Mouse (Mus musculus): ENCODE measurements around the gene Gpr35.

Gpr35 gene

GRCm38 (mm10) chr1:92950607-92951006 is at the start of gene Gpr35:
Gpr35 (plus strand) TSS chr1:92950865.
- in situ Hi-C loops (cut with MboI; ENCODE audit: low pct_unique_long_range_greater_than_20kb in 1 of 2, low sequenced_read_pairs in 2 of 2, unreplicated experiment in 1 of 2), result no loop called here

GRCm38 (mm10) chr1:92902786-92903185 is 47.9 kb upstream of the Gpr35 start, which contains the start of gene Ankmy1:
Ankmy1 (minus strand) TSS chr1:92902906.
- in situ Hi-C loops (cut with MboI; ENCODE audit: low pct_unique_long_range_greater_than_20kb in 1 of 2, low sequenced_read_pairs in 2 of 2, unreplicated experiment in 1 of 2), result no loop called here

- in situ Hi-C loops (cut with MboI; ENCODE audit: low pct_unique_long_range_greater_than_20kb in 1 of 2, low sequenced_read_pairs in 2 of 2, unreplicated experiment in 1 of 2), result no loop called here
These were observed 47.0 kb upstream of the Gpr35 start for GRCm38 (mm10) chr1:92903627-92904026.

GRCm38 (mm10) chr1:92905703-92906310 is 44.9 kb upstream of the Gpr35 start:
- in situ Hi-C loops (cut with MboI; ENCODE audit: low pct_unique_long_range_greater_than_20kb in 1 of 2, low sequenced_read_pairs in 2 of 2, unreplicated experiment in 1 of 2), result no loop called here

DNA sequence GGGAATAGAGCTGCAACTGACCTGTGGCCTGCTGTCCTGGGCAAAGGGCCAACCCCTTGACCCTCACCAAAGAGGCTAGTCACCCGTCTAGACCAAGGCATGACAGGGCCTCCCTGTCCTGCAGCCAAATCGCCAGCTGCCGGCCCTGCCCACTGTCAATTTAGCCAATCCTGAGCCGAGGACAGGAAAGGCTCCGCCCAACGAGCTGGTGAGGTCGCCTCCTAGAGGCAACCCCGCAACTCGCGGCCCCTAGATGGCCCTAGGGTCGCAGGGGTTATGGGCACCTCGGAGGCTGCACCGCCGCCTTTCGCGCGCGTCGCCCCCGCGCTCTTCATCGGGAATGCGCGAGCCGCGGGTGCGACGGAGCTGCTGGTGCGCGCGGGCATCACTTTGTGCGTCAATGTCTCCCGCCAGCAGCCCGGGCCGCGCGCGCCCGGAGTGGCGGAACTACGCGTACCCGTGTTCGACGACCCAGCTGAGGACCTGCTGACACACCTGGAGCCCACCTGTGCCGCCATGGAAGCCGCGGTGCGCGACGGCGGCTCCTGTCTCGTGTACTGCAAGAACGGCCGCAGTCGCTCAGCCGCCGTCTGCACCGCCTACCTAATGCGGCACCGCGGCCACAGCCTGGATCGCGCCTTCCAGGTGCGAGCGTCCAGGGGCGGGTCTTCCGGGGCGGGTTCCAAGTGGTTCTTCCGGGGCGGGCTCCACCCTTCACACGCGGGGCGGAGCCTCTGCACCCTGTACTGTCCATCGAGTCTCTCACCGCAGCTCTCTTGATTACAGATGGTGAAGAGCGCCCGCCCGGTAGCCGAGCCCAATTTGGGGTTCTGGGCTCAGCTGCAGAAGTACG is 43.7 kb upstream of the Gpr35 start, which contains the start of gene Dusp28:
Dusp28 (plus strand) TSS at position 203 of the 853 bp plus-strand sequence.
- in situ Hi-C loops (cut with MboI; ENCODE audit: low pct_unique_long_range_greater_than_20kb in 1 of 2, low sequenced_read_pairs in 2 of 2, unreplicated experiment in 1 of 2), result no loop called here

GRCm38 (mm10) chr1:92907632-92908360 is 42.9 kb upstream of the Gpr35 start:
- in situ Hi-C loops (cut with MboI; ENCODE audit: low pct_unique_long_range_greater_than_20kb in 1 of 2, low sequenced_read_pairs in 2 of 2, unreplicated experiment in 1 of 2), result no loop called here

DNA sequence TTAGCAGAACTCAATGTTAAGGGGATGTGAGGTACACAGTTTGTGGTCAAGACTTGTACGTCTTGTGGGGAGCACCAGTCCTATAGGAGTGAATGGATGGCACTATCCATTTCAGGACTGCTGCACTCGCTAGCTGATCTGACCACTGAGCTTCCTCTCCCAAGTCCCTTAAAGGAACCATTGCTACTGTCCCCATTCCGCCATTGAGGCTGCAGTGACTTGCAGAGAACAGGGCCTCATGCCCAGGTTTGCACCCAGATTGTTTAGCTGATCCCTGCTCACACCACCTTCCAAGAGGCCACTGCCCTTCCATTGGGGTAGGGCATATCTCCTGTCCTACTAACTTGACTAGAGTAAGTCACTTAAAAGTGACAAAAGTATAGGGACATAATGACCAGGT is 42.0 kb upstream of the Gpr35 start:
- in situ Hi-C loops (cut with MboI; ENCODE audit: low pct_unique_long_range_greater_than_20kb in 1 of 2, low sequenced_read_pairs in 2 of 2, unreplicated experiment in 1 of 2), result no loop called here

GRCm38 (mm10) chr1:92909068-92909467 is 41.6 kb upstream of the Gpr35 start:
- in situ Hi-C loops (cut with MboI; ENCODE audit: low pct_unique_long_range_greater_than_20kb in 1 of 2, low sequenced_read_pairs in 2 of 2, unreplicated experiment in 1 of 2), result no loop called here

DNA sequence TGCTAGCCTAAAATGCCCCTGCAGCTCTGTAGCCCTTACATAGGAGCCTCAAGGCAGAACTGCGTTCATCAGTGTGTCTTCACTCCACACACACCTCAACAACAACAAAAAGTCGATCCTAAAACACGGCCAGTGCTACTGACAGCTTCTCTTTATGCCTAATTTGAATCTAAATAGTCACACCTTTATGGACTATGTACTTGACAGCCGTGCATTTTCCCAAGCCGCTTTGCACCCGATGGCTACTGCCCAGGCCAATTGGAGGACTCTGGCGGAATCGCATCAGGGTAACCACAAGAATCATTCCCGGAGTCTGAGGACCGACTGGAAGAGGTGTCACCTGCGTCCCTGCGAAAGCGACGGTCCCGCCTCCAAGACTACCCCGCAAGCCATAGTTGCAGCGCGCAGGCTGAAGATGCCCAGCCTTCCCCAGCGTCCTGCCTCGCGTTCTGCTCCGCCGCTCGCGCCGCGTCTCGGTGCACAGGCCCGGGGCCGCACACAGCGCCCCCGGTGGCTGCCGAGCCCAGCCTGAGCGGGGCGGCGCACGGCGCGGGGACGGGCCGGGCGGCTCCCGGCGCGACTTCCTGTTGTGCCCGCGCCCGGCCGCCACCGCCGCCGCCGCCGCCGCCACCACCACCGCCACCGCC is 40.3 kb upstream of the Gpr35 start, which contains the start of gene Rnpepl1:
Rnpepl1 (plus strand) TSS at position 545 of the 647 bp plus-strand sequence.
- in situ Hi-C loops (cut with MboI; ENCODE audit: low pct_unique_long_range_greater_than_20kb in 1 of 2, low sequenced_read_pairs in 2 of 2, unreplicated experiment in 1 of 2), result no loop called here

DNA sequence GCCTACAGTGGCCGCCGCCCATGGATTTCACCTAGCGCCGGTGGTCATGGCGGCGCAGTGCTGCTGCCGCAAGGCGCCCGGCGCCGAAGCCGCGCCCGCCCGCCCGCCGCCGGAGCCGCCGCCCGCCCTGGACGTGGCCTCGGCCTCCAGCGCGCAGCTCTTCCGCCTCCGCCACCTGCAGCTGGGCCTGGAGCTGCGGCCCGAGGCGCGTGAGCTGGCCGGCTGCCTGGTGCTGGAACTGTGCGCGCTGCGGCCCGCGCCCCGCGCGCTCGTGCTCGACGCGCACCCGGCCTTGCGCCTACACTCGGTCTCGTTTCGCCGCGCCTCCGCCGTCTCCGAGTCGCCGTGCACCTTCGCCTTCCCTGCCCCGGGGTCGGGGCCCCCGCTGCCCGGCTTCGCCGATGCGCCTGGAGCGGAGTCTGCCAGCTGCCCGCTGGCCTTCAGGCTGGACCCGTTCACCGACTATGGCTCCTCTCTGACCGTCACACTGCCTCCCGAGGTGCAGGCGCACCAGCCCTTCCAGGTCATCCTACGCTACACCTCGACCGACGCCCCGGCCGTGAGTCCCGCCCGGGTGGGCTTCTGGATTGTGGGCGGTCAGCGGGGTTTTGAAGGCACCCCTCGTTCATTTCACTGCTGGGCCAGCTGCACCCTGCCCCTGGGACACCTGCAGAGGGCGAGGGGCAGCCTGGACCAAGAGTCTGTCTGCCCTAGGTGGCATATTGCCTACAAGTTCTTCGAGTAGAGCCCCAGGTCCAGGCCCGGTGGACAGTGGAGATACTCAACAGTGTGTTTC is 39.5 kb upstream of the Gpr35 start:
- in situ Hi-C loops (cut with MboI; ENCODE audit: low pct_unique_long_range_greater_than_20kb in 1 of 2, low sequenced_read_pairs in 2 of 2, unreplicated experiment in 1 of 2), result no loop called here

DNA sequence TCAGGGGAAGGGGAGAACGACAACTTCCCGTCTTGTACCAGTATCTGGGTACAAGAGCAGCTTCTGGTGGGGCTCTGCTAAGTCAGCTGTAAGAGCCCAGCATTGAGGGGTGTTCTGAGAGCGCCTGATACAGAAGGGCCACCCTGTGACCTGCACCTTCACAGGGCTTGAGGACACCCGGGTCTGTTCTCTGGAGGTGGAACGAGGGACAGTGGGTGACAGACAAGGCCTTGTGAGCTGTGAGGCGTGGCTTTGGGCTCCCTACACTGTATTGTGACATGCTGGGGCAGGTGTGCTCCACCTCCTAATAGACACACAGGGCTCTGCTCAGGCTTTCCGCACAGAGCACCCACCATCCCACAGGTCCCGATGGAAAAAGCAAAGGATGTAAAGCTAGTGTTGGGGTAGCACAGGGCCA is 38.9 kb upstream of the Gpr35 start:
- in situ Hi-C loops (cut with MboI; ENCODE audit: low pct_unique_long_range_greater_than_20kb in 1 of 2, low sequenced_read_pairs in 2 of 2, unreplicated experiment in 1 of 2), result no loop called here

DNA sequence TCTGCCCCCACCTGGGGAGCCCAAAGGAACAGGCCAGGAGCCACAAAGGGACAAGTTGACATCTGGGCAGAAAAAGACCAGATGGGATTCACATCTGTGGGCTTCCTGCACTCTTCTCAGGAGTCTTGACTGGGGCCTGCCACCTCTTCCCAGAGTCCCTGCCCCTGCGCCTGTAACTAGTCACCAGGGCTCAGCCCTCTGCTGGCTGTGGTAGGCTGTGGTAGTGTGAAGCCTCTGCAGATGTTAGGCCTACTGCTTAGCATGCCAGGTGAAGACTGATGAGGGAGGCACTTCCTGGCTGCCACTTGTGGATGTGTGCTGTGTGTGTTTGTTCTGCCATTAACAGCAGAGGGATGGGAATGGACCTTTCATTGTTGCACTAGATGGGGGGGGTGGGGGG is 38.4 kb upstream of the Gpr35 start:
- in situ Hi-C loops (cut with MboI; ENCODE audit: low pct_unique_long_range_greater_than_20kb in 1 of 2, low sequenced_read_pairs in 2 of 2, unreplicated experiment in 1 of 2), result no loop called here

- in situ Hi-C loops (cut with MboI; ENCODE audit: low pct_unique_long_range_greater_than_20kb in 1 of 2, low sequenced_read_pairs in 2 of 2, unreplicated experiment in 1 of 2), result no loop called here
These were observed 36.4 kb upstream of the Gpr35 start for GRCm38 (mm10) chr1:92914239-92914638.

DNA sequence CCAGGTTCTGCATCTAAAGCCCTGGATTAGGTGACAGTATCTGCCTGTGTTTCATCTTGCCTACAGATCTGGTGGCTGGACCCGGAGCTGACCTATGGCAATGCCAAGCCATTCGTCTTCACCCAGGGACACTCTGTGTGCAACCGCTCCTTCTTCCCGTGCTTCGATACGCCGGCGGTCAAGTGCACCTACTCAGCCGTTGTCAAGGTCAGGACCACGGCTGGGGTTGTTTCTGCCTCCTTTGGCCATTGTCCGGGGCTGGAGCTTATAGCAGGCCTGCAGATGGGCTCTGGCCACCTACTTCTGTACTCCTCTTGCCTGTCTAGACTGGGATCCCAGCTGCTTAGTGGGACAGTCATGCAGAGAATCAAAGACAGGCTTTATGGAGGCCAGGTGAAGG is 35.7 kb upstream of the Gpr35 start:
- in situ Hi-C loops (cut with MboI; ENCODE audit: low pct_unique_long_range_greater_than_20kb in 1 of 2, low sequenced_read_pairs in 2 of 2, unreplicated experiment in 1 of 2), result no loop called here

- in situ Hi-C loops (cut with MboI; ENCODE audit: low pct_unique_long_range_greater_than_20kb in 1 of 2, low sequenced_read_pairs in 2 of 2, unreplicated experiment in 1 of 2), result no loop called here
These were observed 33.9 kb upstream of the Gpr35 start for GRCm38 (mm10) chr1:92916725-92917124.

GRCm38 (mm10) chr1:92919151-92919550 is 31.5 kb upstream of the Gpr35 start:
- in situ Hi-C loops (cut with MboI; ENCODE audit: low pct_unique_long_range_greater_than_20kb in 1 of 2, low sequenced_read_pairs in 2 of 2, unreplicated experiment in 1 of 2), result no loop called here

GRCm38 (mm10) chr1:92919775-92920174 is 30.9 kb upstream of the Gpr35 start:
- in situ Hi-C loops (cut with MboI; ENCODE audit: low pct_unique_long_range_greater_than_20kb in 1 of 2, low sequenced_read_pairs in 2 of 2, unreplicated experiment in 1 of 2), result no loop called here
